Comparison of ENCODE assay signal across 21 mouse cellular contexts in the genomic region with DNA sequence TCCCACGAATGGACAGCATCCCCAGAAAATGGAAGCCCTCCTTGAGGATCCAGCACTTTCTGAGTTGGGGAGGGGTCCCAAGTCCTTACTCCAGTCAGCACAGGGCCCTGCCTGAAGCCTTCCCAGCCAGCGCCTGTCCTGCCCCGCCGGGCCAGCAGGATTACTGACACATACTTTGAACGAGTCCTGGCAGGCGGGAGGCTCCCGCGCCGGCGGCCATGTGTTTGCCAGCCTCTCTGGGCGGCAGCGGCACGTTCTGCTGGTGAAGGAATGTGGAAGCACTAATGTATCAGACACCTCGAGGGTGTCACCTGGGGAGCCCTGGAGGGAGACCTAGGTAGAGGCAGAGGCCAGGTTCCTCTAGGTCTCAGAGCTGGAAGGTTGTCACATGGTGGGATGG. TPM values are rescaled to one million over a fixed set of nuclear protein-coding genes. Genes with fewer than 3 reads are reported as not detected.
A peak's percentile ranks its signal among the peaks of the same experiment; 100 is the strongest.
DNase-seq lines count a peak whose midpoint lies in the region; ATAC-seq and TF ChIP-seq lines count a peak whose summit lies in the region.
"Had no signal": no experiment of that assay in that cellular context is flagged by ENCODE, and none has a peak within 500 bp of the region (broad histone marks: within the 10 kb centered on the region; RNA-seq: fewer than 3 reads in every experiment).

No protein-coding gene starts in this region.

- no peaks in the 10 kb centered on the region for H3K9me3 ChIP-seq in limb, embryonic 11.5 days (ENCODE audit: control insufficient read depth, low read length)
- no peaks in the 10 kb centered on the region for H3K9me3 ChIP-seq in limb, embryonic 10.5 days (replicated peaks)
- no peaks in the 10 kb centered on the region for H3K9me3 ChIP-seq in stomach, postnatal 0 days (ENCODE audit: control insufficient read depth, low read length)
- H3K9me3 ChIP-seq in forebrain, embryonic 15.5 days: no peaks in the 10 kb centered on the region
- H3K9me3 ChIP-seq: heart, embryonic 13.5 days; hindbrain, embryonic 12.5 days had no signal

- WGBS in limb, embryonic 11.5 days: 39% methylated on average over 14 of the region's 14 CpGs
- 25% methylated on average over 14 of the region's 14 CpGs for WGBS in limb, embryonic 10.5 days
- WGBS in stomach, postnatal 0 days: 14% methylated on average over 14 of the region's 14 CpGs
- 18% methylated on average over 14 of the region's 14 CpGs for WGBS in forebrain, embryonic 15.5 days

- no peaks in the 10 kb centered on the region for H3K36me3 ChIP-seq in limb, embryonic 11.5 days (ENCODE audit: control insufficient read depth, insufficient read depth, low read length)
- no peaks in the 10 kb centered on the region for H3K36me3 ChIP-seq in limb, embryonic 10.5 days
- no peaks in the 10 kb centered on the region for H3K36me3 ChIP-seq in stomach, postnatal 0 days (ENCODE audit: control insufficient read depth, insufficient read depth, low read length)
- no peaks in the 10 kb centered on the region for H3K36me3 ChIP-seq in forebrain, embryonic 15.5 days
- H3K36me3 ChIP-seq: heart, embryonic 13.5 days; hindbrain, embryonic 12.5 days had no signal

- no peak overlapping the region for H3K9ac ChIP-seq in limb, embryonic 11.5 days (ENCODE audit: low read length)
- H3K9ac ChIP-seq in stomach, postnatal 0 days (ENCODE audit: low read length): no peak overlapping the region
- H3K9ac ChIP-seq in forebrain, embryonic 15.5 days (replicated peaks): no peak overlapping the region
- H3K9ac ChIP-seq: forebrain, postnatal 0 days; heart, embryonic 13.5 days; hindbrain, embryonic 12.5 days had no signal

- no peak for ATAC-seq in limb, embryonic 11.5 days (ENCODE audit: insufficient number of reproducible peaks, low FRiP score, low TSS enrichment, low read depth)
- ATAC-seq in stomach, postnatal 0 days (ENCODE audit: low FRiP score, low TSS enrichment): peak; percentile 19; the same call in 1 of the 2 replicates
- ATAC-seq in forebrain, embryonic 15.5 days (replicated peaks): no peak
- ATAC-seq: forebrain, postnatal 0 days; hindbrain, embryonic 16.5 days; inflammation-experienced regulatory T-cells, adult 6 months; intestine, postnatal 0 days had no signal

- peaks cover 40% of the 10 kb centered on the region for H3K27me3 ChIP-seq in limb, embryonic 11.5 days (ENCODE audit: control insufficient read depth, insufficient read depth, low read length)
- peaks cover 94% of the 10 kb centered on the region for H3K27me3 ChIP-seq in limb, embryonic 10.5 days (ENCODE audit: low read depth, poor library complexity, severe bottlenecking)
- peaks cover 9% of the 10 kb centered on the region for H3K27me3 ChIP-seq in stomach, postnatal 0 days (ENCODE audit: control insufficient read depth, insufficient read depth, low read length)
- peaks cover 39% of the 10 kb centered on the region for H3K27me3 ChIP-seq in forebrain, embryonic 15.5 days

- no peak for TF ChIP-seq CTCF in stomach, postnatal 0 days (IDR thresholded peaks at IDR 0.05; ENCODE audit: low read depth)

- peaks cover 5% of the 10 kb centered on the region; the same call in 1 of the 2 replicates for H3K4me1 ChIP-seq in limb, embryonic 11.5 days (ENCODE audit: control insufficient read depth, insufficient read depth, low read length)
- H3K4me1 ChIP-seq in limb, embryonic 10.5 days: peaks cover 8% of the 10 kb centered on the region
- H3K4me1 ChIP-seq in stomach, postnatal 0 days (replicated peaks; ENCODE audit: control insufficient read depth, insufficient read depth): no peaks in the 10 kb centered on the region
- peaks cover 10% of the 10 kb centered on the region for H3K4me1 ChIP-seq in forebrain, embryonic 15.5 days

- H3K27ac ChIP-seq in limb, embryonic 11.5 days (replicated peaks; ENCODE audit: low read depth, low read length): no peak overlapping the region
- H3K27ac ChIP-seq in limb, embryonic 10.5 days: no peak overlapping the region
- peak overlapping the region; percentile 61 for H3K27ac ChIP-seq in stomach, postnatal 0 days (replicated peaks)
- H3K27ac ChIP-seq in forebrain, embryonic 15.5 days (replicated peaks): no peak overlapping the region
- H3K27ac ChIP-seq: gastrocnemius, adult 2 months; heart, embryonic 13.5 days; hindbrain, embryonic 12.5 days had no signal

- TF ChIP-seq EP300 in stomach, postnatal 0 days (optimal IDR thresholded peaks at IDR 0.05): no peak

- no peak overlapping the region for H3K4me3 ChIP-seq in limb, embryonic 11.5 days (ENCODE audit: low read depth, low read length)
- no peak overlapping the region for H3K4me3 ChIP-seq in limb, embryonic 10.5 days
- no peak overlapping the region for H3K4me3 ChIP-seq in stomach, postnatal 0 days (ENCODE audit: low read depth, low read length)
- no peak overlapping the region for H3K4me3 ChIP-seq in forebrain, embryonic 15.5 days
- H3K4me3 ChIP-seq: gastrocnemius, adult 2 months; heart, embryonic 13.5 days; hindbrain, embryonic 12.5 days had no signal

- H3K4me2 ChIP-seq in limb, embryonic 11.5 days (ENCODE audit: low read depth, severe bottlenecking): no peak overlapping the region
- H3K4me2 ChIP-seq in stomach, postnatal 0 days (replicated peaks; ENCODE audit: low read depth): no peak overlapping the region
- H3K4me2 ChIP-seq in forebrain, embryonic 15.5 days (replicated peaks): no peak overlapping the region
- H3K4me2 ChIP-seq: heart, embryonic 13.5 days; hindbrain, embryonic 12.5 days had no signal

- peak; percentile 53 to 61 for DNase-seq in cerebellum, postnatal 10 days
- no peak for DNase-seq in cerebellum, adult 9-11 months
- DNase-seq in limb, embryonic 11.5 days (ENCODE audit: low spot score): peak; percentile 47
- no peak for DNase-seq in limb, embryonic 10.5 days (ENCODE audit: low spot score)
- peak; percentile 29 for DNase-seq in urinary bladder, postnatal 25 days (ENCODE audit: low spot score)
- no peak for DNase-seq in urinary bladder, adult 2 months (ENCODE audit: low spot score)
- DNase-seq in stomach, postnatal 0 days (ENCODE audit: low spot score): peak; percentile 35
- DNase-seq: adrenal gland, adult 2 months; adrenal gland, postnatal 25 days; forebrain, postnatal 0 days; gastrocnemius, adult 2 months; gastrocnemius, postnatal 25 days; heart, postnatal 36 days had no signal

RNA-seq across cellular contexts. Expression of a gene that starts 6.4 kb away (rescaled TPM):
- polyA plus RNA-seq in limb, embryonic 11.5 days (2014; fragmentation: Nextera tagmentation; extraction: Ambion mirVana): 0.07 and 0.28 TPM in 2 replicates
- 0.14 and 0.53 TPM in 2 replicates for polyA plus RNA-seq in limb, embryonic 10.5 days (2016; fragmentation: Nextera tagmentation; extraction: Ambion mirVana)
- polyA plus RNA-seq in urinary bladder, adult 2 months (2012; rRNA removed): 0.03 TPM in 2 replicates
- polyA plus RNA-seq in stomach, postnatal 0 days (2015; fragmentation: Nextera tagmentation; extraction: Ambion mirVana): 2.0 and 2.5 TPM in 2 replicates
- polyA plus RNA-seq in forebrain, embryonic 15.5 days (2015; fragmentation: Nextera tagmentation; extraction: Ambion mirVana): 1.2 and 2.2 TPM in 2 replicates
- polyA plus RNA-seq: adrenal gland, adult 2 months; C2C12; heart, embryonic 13.5 days; heart, postnatal 0 days; intestine, postnatal 0 days had no signal

RNA-seq across cellular contexts. Expression of a gene that starts 22.6 kb away (rescaled TPM):
- polyA plus RNA-seq in limb, embryonic 11.5 days (2014; fragmentation: Nextera tagmentation; extraction: Ambion mirVana): 1.1 and 1.8 TPM in 2 replicates
- polyA plus RNA-seq in limb, embryonic 10.5 days (2016; fragmentation: Nextera tagmentation; extraction: Ambion mirVana): 1.2 and 1.8 TPM in 2 replicates
- polyA plus RNA-seq in urinary bladder, adult 2 months (2012; rRNA removed): 11.6 and 11.7 TPM in 2 replicates
- 2.3 and 2.8 TPM in 2 replicates for polyA plus RNA-seq in stomach, postnatal 0 days (2015; fragmentation: Nextera tagmentation; extraction: Ambion mirVana)
- polyA plus RNA-seq in forebrain, embryonic 15.5 days (2015; fragmentation: Nextera tagmentation; extraction: Ambion mirVana): 1.9 and 2.9 TPM in 2 replicates
- polyA plus RNA-seq: inflammation-experienced regulatory T-cells, adult 6 months had no signal

RNA-seq across cellular contexts. Expression of a gene that starts 56.1 kb away (rescaled TPM):
- 647 and 649 TPM in 2 replicates for polyA plus RNA-seq in limb, embryonic 11.5 days (2014; fragmentation: Nextera tagmentation; extraction: Ambion mirVana)
- polyA plus RNA-seq in limb, embryonic 10.5 days (2016; fragmentation: Nextera tagmentation; extraction: Ambion mirVana): 648 and 692 TPM in 2 replicates
- 531 and 605 TPM in 2 replicates for polyA plus RNA-seq in urinary bladder, adult 2 months (2012; rRNA removed)
- polyA plus RNA-seq in stomach, postnatal 0 days (2015; fragmentation: Nextera tagmentation; extraction: Ambion mirVana): 536 and 549 TPM in 2 replicates
- 614 and 626 TPM in 2 replicates for polyA plus RNA-seq in forebrain, embryonic 15.5 days (2015; fragmentation: Nextera tagmentation; extraction: Ambion mirVana)

Comparison
In these comparisons a context has a peak if more than half of its experiments do, and no peak if none do; other contexts are left out.
1. DNase-seq: peak in cerebellum, postnatal 10 days (2 of 2), limb, embryonic 11.5 days (single experiment), urinary bladder, postnatal 25 days (single experiment) and stomach, postnatal 0 days (single experiment); none in cerebellum, adult 9-11 months (single experiment), limb, embryonic 10.5 days (single experiment) and urinary bladder, adult 2 months (single experiment).